13 mouse cellular contexts compared by ENCODE assay signal in the genomic region with DNA sequence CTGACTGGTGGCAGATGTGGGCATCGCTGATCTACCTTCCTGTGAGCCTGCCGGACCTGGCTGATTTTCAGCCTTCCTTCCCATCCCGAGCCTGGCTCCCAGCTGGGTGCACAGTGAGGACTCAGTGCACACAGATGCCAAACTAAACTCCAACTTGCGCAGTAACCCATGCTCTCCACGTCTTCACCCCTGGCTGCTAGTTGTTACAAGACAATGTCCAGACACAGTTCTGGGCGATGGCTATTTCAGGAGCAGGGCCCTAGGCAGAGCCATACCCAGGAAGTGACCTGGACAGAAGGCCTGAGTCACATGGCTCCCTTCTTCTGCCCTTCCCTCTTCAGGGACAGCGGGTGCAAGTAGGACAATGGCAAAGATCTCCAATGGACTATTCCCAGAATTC.
A peak's percentile ranks its signal among the peaks of the same experiment; 100 is the strongest.
DNase-seq lines count a peak whose midpoint lies in the region; ATAC-seq and TF ChIP-seq lines count a peak whose summit lies in the region.
"Had no signal": no experiment of that assay in that cellular context is flagged by ENCODE, and none has a peak within 500 bp of the region (broad histone marks: within the 10 kb centered on the region; RNA-seq: fewer than 3 reads in every experiment).

No protein-coding gene starts in this region.

- 84% methylated on average over 7 of the region's 7 CpGs for WGBS in hindbrain, embryonic 10.5 days
- 84% methylated on average over 7 of the region's 7 CpGs for WGBS in hindbrain, embryonic 11.5 days
- 19% methylated on average over 7 of the region's 7 CpGs for WGBS in heart, embryonic 15.5 days

- H3K4me2 ChIP-seq in hindbrain, embryonic 11.5 days (replicated peaks; ENCODE audit: low read depth, low read length), result no peak overlapping the region
- H3K4me2 ChIP-seq in heart, embryonic 15.5 days, result peak overlapping the region; percentile 33
- H3K4me2 ChIP-seq: midbrain, embryonic 13.5 days had no signal

- H3K4me1 ChIP-seq in hindbrain, embryonic 10.5 days (replicated peaks), result peaks cover 43% of the 10 kb centered on the region
- H3K4me1 ChIP-seq in hindbrain, embryonic 11.5 days (replicated peaks; ENCODE audit: control insufficient read depth, insufficient read depth, low read length), result peaks cover 5% of the 10 kb centered on the region
- H3K4me1 ChIP-seq in brown adipose tissue, adult 24 weeks (ENCODE audit: control insufficient read depth, insufficient read depth, insufficient read length, low read length), result peaks cover 11% of the 10 kb centered on the region; the same call in 1 of the 2 replicates
- H3K4me1 ChIP-seq in heart, embryonic 15.5 days (replicated peaks), result peaks cover 78% of the 10 kb centered on the region

- H3K79me2 ChIP-seq in C2C12 (ENCODE audit: control insufficient read depth, insufficient read depth), result no peaks in the 10 kb centered on the region

- no peaks in the 10 kb centered on the region for H3K9me3 ChIP-seq in hindbrain, embryonic 10.5 days
- no peaks in the 10 kb centered on the region for H3K9me3 ChIP-seq in hindbrain, embryonic 11.5 days (ENCODE audit: control insufficient read depth, low read length)
- no peaks in the 10 kb centered on the region for H3K9me3 ChIP-seq in heart, embryonic 15.5 days (replicated peaks)
- H3K9me3 ChIP-seq: midbrain, embryonic 13.5 days had no signal

- no peak overlapping the region for H3ac ChIP-seq in C2C12 (ENCODE audit: control insufficient read depth, insufficient read length, low read depth)

- 0 out of 2 replicates have a peak overlapping the region, but pooled peaks have one; percentile 40 for H3K27ac ChIP-seq in hindbrain, embryonic 10.5 days
- no peak overlapping the region for H3K27ac ChIP-seq in hindbrain, embryonic 11.5 days (ENCODE audit: low read depth, low read length)
- peak overlapping the region; percentile 15; the same call in 1 of the 2 replicates for H3K27ac ChIP-seq in brown adipose tissue, adult 24 weeks (replicated peaks; ENCODE audit: low read depth, low read length)
- H3K27ac ChIP-seq in heart, embryonic 15.5 days, result peak overlapping the region; percentile 84
- H3K27ac ChIP-seq: midbrain, embryonic 13.5 days; stomach, postnatal 0 days had no signal

- H3K9ac ChIP-seq in hindbrain, embryonic 11.5 days (ENCODE audit: low read depth, low read length), result no peak overlapping the region
- H3K9ac ChIP-seq in heart, embryonic 15.5 days, result no peak overlapping the region; the same call in 1 of the 2 replicates
- H3K9ac ChIP-seq: midbrain, embryonic 13.5 days had no signal

- 0 out of 2 replicates have a peak, but pooled peaks cover 5% of the 10 kb centered on the region for H3K27me3 ChIP-seq in hindbrain, embryonic 10.5 days (ENCODE audit: insufficient read depth, poor library complexity, severe bottlenecking)
- H3K27me3 ChIP-seq in hindbrain, embryonic 11.5 days (ENCODE audit: control insufficient read depth, insufficient read depth, low read length), result no peaks in the 10 kb centered on the region
- H3K27me3 ChIP-seq in C2C12 (ENCODE audit: control insufficient read depth, insufficient read depth, insufficient read length), result no peaks in the 10 kb centered on the region
- H3K27me3 ChIP-seq in heart, embryonic 15.5 days, result no peaks in the 10 kb centered on the region
- H3K27me3 ChIP-seq: midbrain, embryonic 13.5 days had no signal

- H3K36me3 ChIP-seq in hindbrain, embryonic 10.5 days, result no peaks in the 10 kb centered on the region
- H3K36me3 ChIP-seq in hindbrain, embryonic 11.5 days (ENCODE audit: control insufficient read depth, insufficient read depth, low read length), result no peaks in the 10 kb centered on the region
- no peaks in the 10 kb centered on the region for H3K36me3 ChIP-seq in C2C12 (ENCODE audit: control insufficient read depth, insufficient read depth)
- no peaks in the 10 kb centered on the region for H3K36me3 ChIP-seq in heart, embryonic 15.5 days
- H3K36me3 ChIP-seq: midbrain, embryonic 13.5 days had no signal

- no peak for DNase-seq in hindbrain, embryonic 10.5 days (ENCODE audit: low spot score)
- DNase-seq in hindbrain, embryonic 11.5 days (ENCODE audit: low spot score), result no peak
- no peak for DNase-seq in lung, postnatal 36 days
- no peak for DNase-seq in spleen, postnatal 36 days (ENCODE audit: low spot score in 2 of 2)
- no peak for DNase-seq in kidney, postnatal 14 days
- DNase-seq: cerebellum, adult 9-11 months; layer of hippocampus, postnatal 36 days had no signal

- H3K79me3 ChIP-seq in C2C12 (ENCODE audit: low read depth), result no peaks in the 10 kb centered on the region

- no peak for ATAC-seq in hindbrain, embryonic 11.5 days (ENCODE audit: low FRiP score)
- ATAC-seq in heart, embryonic 15.5 days (replicated peaks; ENCODE audit: insufficient number of reproducible peaks, insufficient read depth, low FRiP score, low read depth), result peak; percentile 78
- ATAC-seq: lung, postnatal 0 days; midbrain, embryonic 13.5 days had no signal

- TF ChIP-seq CTCF in C2C12 (IDR thresholded peaks at IDR 0.05; ENCODE audit: control insufficient read depth, insufficient read depth, insufficient read length), result no peak

- H3K4me3 ChIP-seq in hindbrain, embryonic 10.5 days, result no peak overlapping the region
- H3K4me3 ChIP-seq in hindbrain, embryonic 11.5 days (ENCODE audit: low read depth, low read length), result no peak overlapping the region
- no peak overlapping the region for H3K4me3 ChIP-seq in C2C12 (ENCODE audit: insufficient read depth, poor library complexity, severe bottlenecking)
- no peak overlapping the region for H3K4me3 ChIP-seq in brown adipose tissue, adult 24 weeks (ENCODE audit: insufficient read depth, low read depth, low read length)
- H3K4me3 ChIP-seq in heart, embryonic 15.5 days, result no peak overlapping the region
- H3K4me3 ChIP-seq: midbrain, embryonic 13.5 days had no signal

TF ChIP-seq in C2C12, 6 proteins besides CTCF, POLR2A, EP300 and RAD21:
- TF ChIP-seq MAX (IDR thresholded peaks at IDR 0.05), result no peak
- no peak for TF ChIP-seq CEBPB (IDR thresholded peaks at IDR 0.05; ENCODE audit: low read depth)
- TF ChIP-seq USF1 (IDR thresholded peaks at IDR 0.05; ENCODE audit: low read depth), result peak; percentile 44
- TF ChIP-seq MYOG (IDR thresholded peaks at IDR 0.05; ENCODE audit: control insufficient read depth, extremely low read depth, insufficient read length), result no peak
- no peak for TF ChIP-seq FOSL1 (IDR thresholded peaks at IDR 0.05; ENCODE audit: insufficient read depth, low read length, poor library complexity, severe bottlenecking)
- TF ChIP-seq MYOD1 (IDR thresholded peaks at IDR 0.05; ENCODE audit: control insufficient read depth, insufficient read length, low read depth), result no peak
TF ChIP-seq in C2C12: peak in this region for 1.
